Mouse (Mus musculus) liver, postnatal 0 days (tissue): ENCODE measurements around the gene B4galt1. TPM values are rescaled to one million over a fixed set of nuclear protein-coding genes. Genes with fewer than 3 reads are reported as not detected.
A peak's percentile ranks its signal among the peaks of the same experiment; 100 is the strongest.

Experiments
- ATAC-seq: fragments of 200-750 bp; cut with Nextera tagmentation; 2 replicates; pipeline ENCODE4 v1.8.0; 2017; ENCODE audit warnings: mild to moderate bottlenecking, moderate library complexity
- DNase-seq: peaks from one replicate; pipeline ENCODE4 v3.0.0-alpha.2; 2016
- H3K27ac ChIP-seq: fragments of 300-500 bp; sonication (generic); 2 replicates; pipeline ENCODE4 v1.5.1; 2014; ENCODE audit warnings: antibody characterized with exemption, moderate library complexity, mild to moderate bottlenecking, low read depth
- H3K27me3 ChIP-seq: fragments of 300-500 bp; sonication (generic); 2 replicates; pipeline ENCODE4 v1.6.1; 2014; ENCODE audit warnings: low read length, control low read depth, mixed read lengths; ENCODE audit not compliant: insufficient read depth
- H3K36me3 ChIP-seq: fragments of 300-500 bp; sonication (generic); replicated peaks from 2 replicates; pipeline ENCODE4 v1.6.1; 2014; ENCODE audit warnings: mild to moderate bottlenecking, control low read depth, low read length, moderate library complexity, mixed read lengths; ENCODE audit not compliant: insufficient read depth
- H3K4me1 ChIP-seq: fragments of 300-500 bp; sonication (generic); 2 replicates; pipeline ENCODE4 v1.6.1; 2014; ENCODE audit warnings: antibody characterized with exemption, mild to moderate bottlenecking, control low read depth; ENCODE audit not compliant: insufficient read depth
- H3K4me2 ChIP-seq: fragments of 300-500 bp; sonication (generic); 2 replicates; pipeline ENCODE4 v1.6.1; 2014; ENCODE audit warnings: low read depth, mild to moderate bottlenecking, low read length, moderate library complexity, mixed read lengths
- H3K4me3 ChIP-seq: fragments of 300-500 bp; sonication (generic); 2 replicates; pipeline ENCODE4 v1.5.1; 2014; ENCODE audit warnings: low read depth, low read length
- H3K9ac ChIP-seq: fragments of 300-500 bp; sonication (generic); replicated peaks from 2 replicates; pipeline ENCODE4 v1.6.1; 2014; ENCODE audit warnings: mild to moderate bottlenecking, moderate library complexity
- H3K9me3 ChIP-seq: fragments of 300-500 bp; sonication (generic); 2 replicates; pipeline ENCODE4 v1.6.1; 2016; ENCODE audit warnings: mild to moderate bottlenecking, control low read depth, low read length, mixed read lengths
- CTCF ChIP-seq: sonication (generic); IDR thresholded peaks from 2 replicates; pipeline ENCODE4 v1.5.1; 2016; ENCODE audit warnings: antibody characterized with exemption, low read depth
- EP300 ChIP-seq: IDR thresholded peaks from 2 replicates; pipeline ENCODE4 v1.6.1; 2016; ENCODE audit warnings: antibody characterized with exemption, low read depth, mild to moderate bottlenecking
- WGBS: fragments of 180-500 bp; shearing (Covaris S2); extraction: QIAGEN DNeasy Blood & Tissue Kit; methylation state at CpG from one replicate; pipeline ENCODE4 v1.1.7; 2014; ENCODE audit not compliant: insufficient replicate concordance; 5-methylcytosine and 5-hydroxymethylcytosine counted together
- polyA plus RNA-seq: library from polyadenylated mRNA; unstranded; fragments of >200 nt; fragmentation: Nextera tagmentation; extraction: Ambion mirVana; gene quantifications from 2 replicates; pipeline ENCODE4 v1.2.1, GENCODE M21; 2015

Gene B4galt1
- polyA plus RNA-seq, 1 experiment from 2014 or later, result 30.2 TPM

- TF ChIP-seq EP300 (peak; percentile 34), CTCF (no peak)
- H3K4me3 ChIP-seq, result peak overlapping the region; percentile 88
- peak overlapping the region; percentile 98 for H3K27ac ChIP-seq
- peak overlapping the region; percentile 97 for H3K9ac ChIP-seq
- ATAC-seq, result peak; percentile 2; the same call in 1 of the 2 replicates
- peak overlapping the region; percentile 78 for H3K4me2 ChIP-seq
- WGBS, result 7% methylated on average over 5 of the region's 5 CpGs
- H3K27me3 ChIP-seq, result no peaks in the 10 kb centered on the region
- H3K4me1 ChIP-seq, result peaks cover 40% of the 10 kb centered on the region
- H3K9me3 ChIP-seq, result no peaks in the 10 kb centered on the region
- DNase-seq, result peak; percentile 68
- peaks cover 14% of the 10 kb centered on the region for H3K36me3 ChIP-seq
Observed at GRCm38 (mm10) chr4:40852249-40852781, 1.5 kb downstream of the B4galt1 start.

GRCm38 (mm10) chr4:40851763-40852248 lies 2.0 kb downstream of the B4galt1 start:
- Histone ChIP-seq H3K4me3 (peak overlapping the region; percentile 88), H3K27ac (peak overlapping the region; percentile 98), H3K4me2 (peak overlapping the region; percentile 78), H3K36me3 (peaks cover 14% of the 10 kb centered on the region), H3K9ac (peak overlapping the region; percentile 97), H3K4me1 (peaks cover 45% of the 10 kb centered on the region), H3K9me3 (no peaks in the 10 kb centered on the region), H3K27me3 (no peaks in the 10 kb centered on the region)
- ATAC-seq (no peak), DNase-seq (no peak)
- TF ChIP-seq CTCF (no peak), EP300 (no peak)
- WGBS, result 8% methylated on average over 4 of the region's 4 CpGs

- TF ChIP-seq CTCF (no peak), EP300 (no peak)
- Histone ChIP-seq H3K36me3 (peaks cover 14% of the 10 kb centered on the region), H3K27ac (peak overlapping the region; percentile 98), H3K4me3 (peak overlapping the region; percentile 88), H3K4me1 (peaks cover 51% of the 10 kb centered on the region), H3K27me3 (no peaks in the 10 kb centered on the region), H3K9me3 (no peaks in the 10 kb centered on the region), H3K9ac (peak overlapping the region; percentile 97), H3K4me2 (peak overlapping the region; percentile 78)
- DNase-seq (no peak), ATAC-seq (peak; percentile 6)
- WGBS, result 21% methylated on average over 6 of the region's 6 CpGs
Observed at GRCm38 (mm10) chr4:40851031-40851762, 2.6 kb downstream of the B4galt1 start.

DNA sequence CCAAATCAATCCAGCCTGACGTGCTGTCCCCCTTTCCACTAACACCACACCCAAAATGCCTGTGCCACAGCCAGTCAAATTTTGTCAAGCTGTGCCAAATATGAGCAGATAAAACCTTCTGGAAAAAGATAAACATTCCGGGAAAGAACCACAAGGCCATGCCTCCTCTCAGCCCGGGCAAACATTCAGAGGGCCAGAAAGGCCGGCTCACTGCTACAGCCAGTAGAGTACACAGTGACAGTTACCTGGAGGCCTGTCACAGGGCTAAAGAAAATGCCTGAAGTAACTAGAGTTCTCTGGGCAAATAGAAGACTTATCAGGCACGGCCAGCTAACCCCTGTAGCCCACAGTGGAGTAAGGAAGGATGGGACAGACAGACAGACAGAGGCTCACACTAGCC lies 3.2 kb downstream of the B4galt1 start:
- Histone ChIP-seq H3K27me3 (no peaks in the 10 kb centered on the region), H3K4me3 (peak overlapping the region; percentile 88), H3K36me3 (peaks cover 14% of the 10 kb centered on the region), H3K27ac (peak overlapping the region; percentile 98), H3K9me3 (no peaks in the 10 kb centered on the region), H3K9ac (peak overlapping the region; percentile 97), H3K4me2 (peak overlapping the region; percentile 78), H3K4me1 (peaks cover 57% of the 10 kb centered on the region)
- WGBS, result 8% methylated on average over 5 of the region's 5 CpGs
- peak; percentile 39 for ATAC-seq
- DNase-seq, result peak; percentile 72
- TF ChIP-seq CTCF (no peak), EP300 (peak; percentile 88)

GRCm38 (mm10) chr4:40849518-40849917 lies 4.3 kb downstream of the B4galt1 start:
- H3K4me1 ChIP-seq, result peaks cover 62% of the 10 kb centered on the region
- peak overlapping the region; percentile 88 for H3K4me3 ChIP-seq
- WGBS, result 33% methylated on average over 3 of the region's 3 CpGs
- no peaks in the 10 kb centered on the region for H3K9me3 ChIP-seq
- ATAC-seq (peak; percentile 20), DNase-seq (peak; percentile 56)
- TF ChIP-seq EP300 (peak; percentile 93), CTCF (peak; percentile 23; the same call in 1 of the 2 replicates)
- H3K36me3 ChIP-seq, result peaks cover 25% of the 10 kb centered on the region
- no peaks in the 10 kb centered on the region for H3K27me3 ChIP-seq
- peak overlapping the region; percentile 98 for H3K27ac ChIP-seq
- peak overlapping the region; percentile 78 for H3K4me2 ChIP-seq
- peak overlapping the region; percentile 97 for H3K9ac ChIP-seq

DNA sequence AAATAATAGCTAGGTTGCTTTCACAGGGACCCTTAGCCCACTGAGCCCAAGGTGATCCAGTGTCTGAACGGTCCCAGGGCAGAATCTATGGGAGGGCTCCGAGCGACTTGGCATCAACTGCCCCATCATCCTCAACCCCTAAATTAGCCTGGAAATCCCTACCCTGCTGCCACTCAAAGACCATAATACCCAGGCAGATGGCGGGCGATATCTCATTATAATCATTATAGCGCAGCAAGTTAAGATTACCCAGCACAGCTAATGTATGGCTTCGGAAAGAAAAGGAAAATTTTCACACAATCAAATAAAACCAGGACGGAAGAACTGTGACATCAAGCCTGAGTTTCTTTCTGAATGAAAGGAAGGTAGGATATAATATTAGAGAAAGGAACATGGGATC lies 5.6 kb downstream of the B4galt1 start:
- ATAC-seq, result no peak
- peak overlapping the region; percentile 41 for H3K9ac ChIP-seq
- peak overlapping the region; percentile 98 for H3K27ac ChIP-seq
- 85% methylated on average over 8 of the region's 8 CpGs for WGBS
- DNase-seq, result no peak
- peaks cover 36% of the 10 kb centered on the region for H3K36me3 ChIP-seq
- no peak overlapping the region for H3K4me3 ChIP-seq
- no peaks in the 10 kb centered on the region for H3K27me3 ChIP-seq
- peak overlapping the region; percentile 78 for H3K4me2 ChIP-seq
- TF ChIP-seq CTCF, result no peak
- no peak for TF ChIP-seq EP300
- H3K9me3 ChIP-seq, result no peaks in the 10 kb centered on the region
- peaks cover 72% of the 10 kb centered on the region for H3K4me1 ChIP-seq
